Comparison of ENCODE assay signal across 7 mouse cellular contexts in genomic region chr2:176636244-176636643, GRCm38 (mm10). TPM values are rescaled to one million over a fixed set of nuclear protein-coding genes. Genes with fewer than 3 reads are reported as not detected.
DNase-seq lines count a peak whose midpoint lies in the region; ATAC-seq and TF ChIP-seq lines count a peak whose summit lies in the region.
"Not testable (repeated sequence)": the region's sequence is repeated elsewhere in the genome, so short reads cannot be mapped to it uniquely, and the experiment has no call there.

TSS of gene Gm14308 (minus strand) at chr2:176636344.

- H3K4me2 ChIP-seq in embryonic facial prominence, embryonic 13.5 days; forebrain, embryonic 16.5 days (ENCODE audit: low read length); heart, postnatal 0 days (ENCODE audit: low read depth, low read length); intestine, embryonic 15.5 days (replicated peaks); limb, embryonic 12.5 days; neural tube, embryonic 13.5 days: not testable (repeated sequence)

- DNase-seq in heart, postnatal 0 days (ENCODE audit: low spot score); midbrain, embryonic 10.5 days (ENCODE audit: low spot score): not testable (repeated sequence)

- not testable (repeated sequence) for TF ChIP-seq CTCF in heart, postnatal 0 days (IDR thresholded peaks at IDR 0.05; ENCODE audit: low read depth)

- WGBS in embryonic facial prominence, embryonic 13.5 days = no CpG with 5 or more reads among the region's 4 CpGs
- no CpG with 5 or more reads among the region's 4 CpGs for WGBS in forebrain, embryonic 16.5 days
- no CpG with 5 or more reads among the region's 4 CpGs for WGBS in heart, postnatal 0 days
- no CpG with 5 or more reads among the region's 4 CpGs for WGBS in intestine, embryonic 15.5 days
- WGBS in limb, embryonic 12.5 days = no CpG with 5 or more reads among the region's 4 CpGs
- WGBS in midbrain, embryonic 10.5 days = no CpG with 5 or more reads among the region's 4 CpGs
- no CpG with 5 or more reads among the region's 4 CpGs for WGBS in neural tube, embryonic 13.5 days

- H3K27ac ChIP-seq in embryonic facial prominence, embryonic 13.5 days; forebrain, embryonic 16.5 days (ENCODE audit: low read length); heart, postnatal 0 days (ENCODE audit: low read depth); intestine, embryonic 15.5 days; limb, embryonic 12.5 days; midbrain, embryonic 10.5 days (replicated peaks); neural tube, embryonic 13.5 days (replicated peaks): not testable (repeated sequence)

- H3K36me3 ChIP-seq in embryonic facial prominence, embryonic 13.5 days; forebrain, embryonic 16.5 days (ENCODE audit: control insufficient read depth, insufficient read depth); heart, postnatal 0 days (replicated peaks; ENCODE audit: control insufficient read depth, insufficient read depth, low read length); intestine, embryonic 15.5 days; limb, embryonic 12.5 days; midbrain, embryonic 10.5 days; neural tube, embryonic 13.5 days: not testable (repeated sequence)

- H3K4me1 ChIP-seq in embryonic facial prominence, embryonic 13.5 days; forebrain, embryonic 16.5 days (replicated peaks; ENCODE audit: control insufficient read depth, insufficient read depth, low read length); heart, postnatal 0 days (ENCODE audit: control insufficient read depth, insufficient read depth); intestine, embryonic 15.5 days (replicated peaks); limb, embryonic 12.5 days (replicated peaks); midbrain, embryonic 10.5 days; neural tube, embryonic 13.5 days (replicated peaks): not testable (repeated sequence)

- H3K9ac ChIP-seq in embryonic facial prominence, embryonic 13.5 days; forebrain, embryonic 16.5 days (replicated peaks; ENCODE audit: low read depth, low read length); heart, postnatal 0 days (replicated peaks; ENCODE audit: low read depth, low read length); intestine, embryonic 15.5 days; limb, embryonic 12.5 days (replicated peaks); neural tube, embryonic 13.5 days: not testable (repeated sequence)

- TF ChIP-seq EP300 in heart, postnatal 0 days (IDR thresholded peaks at IDR 0.05; ENCODE audit: low read depth) = not testable (repeated sequence)

- H3K9me3 ChIP-seq in embryonic facial prominence, embryonic 13.5 days; forebrain, embryonic 16.5 days (ENCODE audit: control insufficient read depth, low read length); heart, postnatal 0 days (replicated peaks; ENCODE audit: control insufficient read depth, low read length); intestine, embryonic 15.5 days; limb, embryonic 12.5 days; midbrain, embryonic 10.5 days (replicated peaks); neural tube, embryonic 13.5 days: not testable (repeated sequence)

- ATAC-seq in embryonic facial prominence, embryonic 13.5 days (ENCODE audit: insufficient number of reproducible peaks, insufficient read depth, low FRiP score, low TSS enrichment, low read depth); forebrain, embryonic 16.5 days; heart, postnatal 0 days (ENCODE audit: insufficient read depth, low read depth); intestine, embryonic 15.5 days; limb, embryonic 12.5 days (ENCODE audit: insufficient number of reproducible peaks, insufficient read depth, low FRiP score, low TSS enrichment, low read depth); neural tube, embryonic 13.5 days (ENCODE audit: low read depth): not testable (repeated sequence)

- not testable (repeated sequence) for H3K4me3 ChIP-seq in embryonic facial prominence, embryonic 13.5 days; forebrain, embryonic 16.5 days (replicated peaks; ENCODE audit: low read length); heart, postnatal 0 days (ENCODE audit: low read depth, low read length); intestine, embryonic 15.5 days (replicated peaks); limb, embryonic 12.5 days (replicated peaks); midbrain, embryonic 10.5 days; neural tube, embryonic 13.5 days

- not testable (repeated sequence) for H3K27me3 ChIP-seq in embryonic facial prominence, embryonic 13.5 days; forebrain, embryonic 16.5 days (replicated peaks; ENCODE audit: control insufficient read depth, insufficient read depth, low read length); heart, postnatal 0 days (ENCODE audit: control insufficient read depth, insufficient read depth, low read length); intestine, embryonic 15.5 days (replicated peaks); limb, embryonic 12.5 days; midbrain, embryonic 10.5 days (ENCODE audit: low read depth, poor library complexity, severe bottlenecking); neural tube, embryonic 13.5 days

RNA-seq across cellular contexts. Expression of gene Gm14308, which starts in this region (rescaled TPM):
- polyA plus RNA-seq in embryonic facial prominence, embryonic 13.5 days (2015; fragmentation: Nextera tagmentation; extraction: Ambion mirVana) = 25.9 and 34.1 TPM in 2 replicates
- 14.7 and 21.3 TPM in 2 replicates for polyA plus RNA-seq in forebrain, embryonic 16.5 days (2015; fragmentation: Nextera tagmentation; extraction: Ambion mirVana)
- total RNA-seq in heart, postnatal 0 days (2014; rRNA removed; ENCODE audit: low replicate concordance) = 33.2 TPM in 1 of 2 replicates, not detected in the other
- polyA plus RNA-seq in heart, postnatal 0 days (2015; fragmentation: Nextera tagmentation; extraction: Ambion mirVana) = 1.7 and 13.8 TPM in 2 replicates
- 17.6 and 19.3 TPM in 2 replicates for polyA plus RNA-seq in intestine, embryonic 15.5 days (2015; fragmentation: Nextera tagmentation; extraction: Ambion mirVana)
- polyA plus RNA-seq in limb, embryonic 12.5 days (2016; fragmentation: Nextera tagmentation; extraction: Ambion mirVana) = 23.0 and 24.3 TPM in 2 replicates
- polyA plus RNA-seq in midbrain, embryonic 10.5 days (2016; fragmentation: Nextera tagmentation; extraction: Ambion mirVana) = 14.6 and 14.9 TPM in 2 replicates
- 20.6 and 30.9 TPM in 2 replicates for polyA plus RNA-seq in neural tube, embryonic 13.5 days (2015; fragmentation: Nextera tagmentation; extraction: Ambion mirVana)
